9 mouse cellular contexts compared by ENCODE assay signal in genomic region chr5:138857010-138857617, GRCm38 (mm10). TPM values are rescaled to one million over a fixed set of nuclear protein-coding genes. Genes with fewer than 3 reads are reported as not detected.
DNase-seq lines count a peak whose midpoint lies in the region; ATAC-seq and TF ChIP-seq lines count a peak whose summit lies in the region.
"Had no signal": no experiment of that assay in that cellular context is flagged by ENCODE, and none has a peak within 500 bp of the region (broad histone marks: within the 10 kb centered on the region; RNA-seq: fewer than 3 reads in every experiment).

No protein-coding gene starts in this region.

- no peaks in the 10 kb centered on the region for H3K9me3 ChIP-seq in ES-Bruce4 (replicated peaks; ENCODE audit: control insufficient read depth, insufficient read depth, low read length, poor library complexity, severe bottlenecking)
- H3K9me3 ChIP-seq in forebrain, embryonic 14.5 days (replicated peaks; ENCODE audit: control insufficient read depth, low read length), result no peaks in the 10 kb centered on the region
- H3K9me3 ChIP-seq in lung, embryonic 14.5 days (ENCODE audit: low read depth, low read length), result no peaks in the 10 kb centered on the region

- H3K9ac ChIP-seq in ES-Bruce4 (ENCODE audit: low read depth, poor library complexity, severe bottlenecking), result no peak overlapping the region
- no peak overlapping the region for H3K9ac ChIP-seq in forebrain, embryonic 14.5 days (ENCODE audit: low read length)
- no peak overlapping the region for H3K9ac ChIP-seq in lung, embryonic 14.5 days

- peak; percentile 89 for TF ChIP-seq CTCF in ES-Bruce4 (IDR thresholded peaks at IDR 0.05; ENCODE audit: low read depth, low read length)
- peak; percentile 91 for TF ChIP-seq CTCF in lung, embryonic 14.5 days (IDR thresholded peaks at IDR 0.05; ENCODE audit: low read depth)

- TF ChIP-seq EP300 in ES-Bruce4 (IDR thresholded peaks at IDR 0.05; ENCODE audit: insufficient read depth, low read depth, low read length), result no peak

- H3K4me1 ChIP-seq in ES-Bruce4 (ENCODE audit: control insufficient read depth, insufficient read depth, low read length), result no peaks in the 10 kb centered on the region
- H3K4me1 ChIP-seq in forebrain, embryonic 14.5 days (ENCODE audit: control insufficient read depth, insufficient read depth, low read length), result no peaks in the 10 kb centered on the region
- H3K4me1 ChIP-seq in lung, embryonic 14.5 days (ENCODE audit: insufficient read depth), result no peaks in the 10 kb centered on the region

- no peaks in the 10 kb centered on the region for H3K27me3 ChIP-seq in ES-Bruce4 (ENCODE audit: control insufficient read depth, insufficient read depth, low read length, poor library complexity, severe bottlenecking)
- no peaks in the 10 kb centered on the region for H3K27me3 ChIP-seq in forebrain, embryonic 14.5 days (replicated peaks; ENCODE audit: control insufficient read depth, insufficient read depth, low read length)
- H3K27me3 ChIP-seq in lung, embryonic 14.5 days (ENCODE audit: insufficient read depth, low read length), result no peaks in the 10 kb centered on the region

- no peak overlapping the region for H3K4me2 ChIP-seq in forebrain, embryonic 14.5 days (ENCODE audit: low read length)
- no peak overlapping the region for H3K4me2 ChIP-seq in lung, embryonic 14.5 days

- no peaks in the 10 kb centered on the region for H3K36me3 ChIP-seq in ES-Bruce4 (ENCODE audit: control insufficient read depth, insufficient read depth, low read length, poor library complexity, severe bottlenecking)
- no peaks in the 10 kb centered on the region for H3K36me3 ChIP-seq in forebrain, embryonic 14.5 days (ENCODE audit: control insufficient read depth, insufficient read depth, low read length)
- H3K36me3 ChIP-seq in lung, embryonic 14.5 days (ENCODE audit: insufficient read depth), result no peaks in the 10 kb centered on the region

- peak; percentile 67 for ATAC-seq in forebrain, embryonic 14.5 days
- peak; percentile 76 for ATAC-seq in lung, embryonic 14.5 days (ENCODE audit: insufficient read depth)

- WGBS in forebrain, embryonic 14.5 days, result 32% methylated on average over 9 of the region's 9 CpGs
- WGBS in lung, embryonic 14.5 days, result 36% methylated on average over 9 of the region's 9 CpGs

- peak; percentile 33 for DNase-seq in c-Kit-positive CD71-negative TER-119-negative erythroid progenitor cells, embryonic 14.5 days (ENCODE audit: low read depth)
- peak; percentile 82 for DNase-seq in forebrain, embryonic 14.5 days (ENCODE audit: low spot score)
- DNase-seq in heart, postnatal 4 days, result peak; percentile 90
- peak; percentile 68 to 86 for DNase-seq in layer of hippocampus, adult 8-10 months (ENCODE audit: low spot score in 2 of 2)
- peak; percentile 89 for DNase-seq in lung, embryonic 14.5 days
- DNase-seq in retina, adult 2 months (ENCODE audit: low read depth, low spot score), result peak; percentile 33
- DNase-seq in urinary bladder, adult 2 months (ENCODE audit: low spot score), result peak; percentile 75

- H3K27ac ChIP-seq in ES-Bruce4 (ENCODE audit: insufficient read depth, low read length), result no peak overlapping the region
- H3K27ac ChIP-seq in forebrain, embryonic 14.5 days (ENCODE audit: low read depth, low read length), result no peak overlapping the region
- H3K27ac ChIP-seq in lung, embryonic 14.5 days (ENCODE audit: low read depth), result no peak overlapping the region

- TF ChIP-seq POLR2A in ES-Bruce4 (IDR thresholded peaks at IDR 0.05; ENCODE audit: insufficient read depth, low read length), result no peak

- no peak overlapping the region for H3K4me3 ChIP-seq in ES-Bruce4 (ENCODE audit: low read depth, low read length)
- no peak overlapping the region for H3K4me3 ChIP-seq in forebrain, embryonic 14.5 days (ENCODE audit: low read depth, low read length)
- H3K4me3 ChIP-seq in lung, embryonic 14.5 days (ENCODE audit: low read depth, low read length), result no peak overlapping the region
- H3K4me3 ChIP-seq: erythroblast, embryonic 14.5 days had no signal

RNA-seq across cellular contexts. Expression of gene Gm5294, which starts 37.2 kb away (rescaled TPM):
- polyA plus RNA-seq in ES-Bruce4 (2011; ENCODE audit: insufficient read depth, insufficient read length, low read depth, missing spikeins), result not detected in 2 replicates
- not detected in 2 replicates for polyA plus RNA-seq in forebrain, embryonic 14.5 days (2014; fragmentation: Nextera tagmentation; extraction: Ambion mirVana)
- total RNA-seq in heart, postnatal 4 days (2021), result not detected
- total RNA-seq in layer of hippocampus, adult 8-10 months (2022), result not detected
- polyA plus RNA-seq in lung, embryonic 14.5 days (2014; fragmentation: Nextera tagmentation; extraction: Ambion mirVana), result not detected in 2 replicates
- polyA plus RNA-seq in urinary bladder, adult 2 months (2012; rRNA removed), result not detected in 2 replicates
- polyA plus RNA-seq: erythroblast, embryonic 14.5 days had no signal

Comparison
In these comparisons a context has a peak if more than half of its experiments do, and no peak if none do; other contexts are left out.
1. DNase-seq: peak in every context shown above with its lines; median percentile 90 in heart, postnatal 4 days; 89 in lung, embryonic 14.5 days; 82 in forebrain, embryonic 14.5 days; 77 in layer of hippocampus, adult 8-10 months; 75 in urinary bladder, adult 2 months; 33 in c-Kit-positive CD71-negative TER-119-negative erythroid progenitor cells, embryonic 14.5 days; 33 in retina, adult 2 months.